Comparison of ENCODE assay signal across 16 mouse cellular contexts in genomic region chr7:27133156-27133555, GRCm38 (mm10). TPM values are rescaled to one million over a fixed set of nuclear protein-coding genes. Genes with fewer than 3 reads are reported as not detected.
DNase-seq lines count a peak whose midpoint lies in the region; ATAC-seq lines count a peak whose summit lies in the region.
"Had no signal": no experiment of that assay in that cellular context is flagged by ENCODE, and none has a peak within 500 bp of the region (broad histone marks: within the 10 kb centered on the region; RNA-seq: fewer than 3 reads in every experiment).

No protein-coding gene starts in this region.

- intact Hi-C loops in gastrocnemius, postnatal 14 days (cut with DNase I; ENCODE audit: low total_unique reads) = loop anchor here (5.0 kb wide), 1 partner anchor 144 kb away; no protein-coding TSS in a partner anchor
- intact Hi-C loops in gastrocnemius, postnatal 36 days (cut with DNase I) = no loop called here

- ATAC-seq in inflammation-experienced regulatory T-cells, adult 6 months = no peak
- ATAC-seq: forebrain, embryonic 13.5 days had no signal

- DNase-seq in gastrocnemius, postnatal 14 days = peak; percentile 18
- no peak for DNase-seq in gastrocnemius, postnatal 36 days
- peak; percentile 32 for DNase-seq in ovary, postnatal 36 days (ENCODE audit: low spot score)
- no peak for DNase-seq in ovary, postnatal 14 days (ENCODE audit: low spot score)
- peak; percentile 71 to 80 for DNase-seq in kidney, postnatal 36 days
- peak; percentile 34 for DNase-seq in testis, postnatal 14 days (ENCODE audit: low spot score)
- DNase-seq in thymus, postnatal 14 days = no peak

RNA-seq across cellular contexts. Expression of gene Cyp2f2, which starts 13.4 kb away (rescaled TPM):
- under 1 TPM in 1 of 2 experiments, not detected in 1; 0.21 TPM for total RNA-seq in gastrocnemius, postnatal 14 days (2021)
- under 1 TPM; 0.67 to 0.89 TPM for total RNA-seq in gastrocnemius, postnatal 36 days (2021)
- polyA plus RNA-seq in inflammation-experienced regulatory T-cells, adult 6 months (2017; shearing (Covaris generic)) = not detected
- total RNA-seq: CH12.LX; granulocyte monocyte progenitor cell, adult 5-6 weeks had no signal
- polyA plus RNA-seq: forebrain, embryonic 13.5 days; hindbrain, embryonic 15.5 days; midbrain, embryonic 11.5 days; neural tube, embryonic 13.5 days had no signal

RNA-seq across cellular contexts. Expression of gene Cyp2t4, which starts 20.4 kb away (rescaled TPM):
- total RNA-seq in gastrocnemius, postnatal 14 days (2021) = not detected
- not detected for total RNA-seq in gastrocnemius, postnatal 36 days (2021)
- polyA plus RNA-seq in inflammation-experienced regulatory T-cells, adult 6 months (2017; shearing (Covaris generic)) = under 1 TPM in 2 of 3 experiments, not detected in 1; 0.24 to 0.59 TPM
- total RNA-seq: CH12.LX; granulocyte monocyte progenitor cell, adult 5-6 weeks; left cerebral cortex, postnatal 10 days had no signal

RNA-seq across cellular contexts. Expression of gene Egln2, which starts 33.4 kb away (rescaled TPM):
- 10 to 100 TPM; 83.0 to 87.9 TPM for total RNA-seq in gastrocnemius, postnatal 14 days (2021)
- 100 to 1,000 TPM in 1 of 2 experiments, 10 to 100 TPM in 1; 99.1 to 112 TPM for total RNA-seq in gastrocnemius, postnatal 36 days (2021)
- polyA plus RNA-seq in inflammation-experienced regulatory T-cells, adult 6 months (2017; shearing (Covaris generic)) = 10 to 100 TPM; 12.0 to 14.1 (median 13.9) TPM

RNA-seq across cellular contexts. Expression of gene Rab4b, which starts 45.5 kb away (rescaled TPM):
- total RNA-seq in gastrocnemius, postnatal 14 days (2021) = 10 to 100 TPM; 19.7 to 20.0 TPM
- total RNA-seq in gastrocnemius, postnatal 36 days (2021) = 1 to 10 TPM; 8.5 to 9.3 TPM
- polyA plus RNA-seq in inflammation-experienced regulatory T-cells, adult 6 months (2017; shearing (Covaris generic)) = 100 to 1,000 TPM; 130 to 162 (median 146) TPM

RNA-seq across cellular contexts. Expression of gene Gm21983, which starts 47.7 kb away (rescaled TPM):
- not detected for total RNA-seq in gastrocnemius, postnatal 14 days (2021)
- total RNA-seq in gastrocnemius, postnatal 36 days (2021) = not detected
- polyA plus RNA-seq in inflammation-experienced regulatory T-cells, adult 6 months (2017; shearing (Covaris generic)) = not detected
- total RNA-seq: granulocyte monocyte progenitor cell, adult 5-6 weeks; left cerebral cortex, postnatal 10 days had no signal
- polyA plus RNA-seq: forebrain, embryonic 13.5 days; midbrain, embryonic 11.5 days; thymus, adult 2 months had no signal

Comparison
In these comparisons a context has a peak if more than half of its experiments do, and no peak if none do; other contexts are left out.
1. DNase-seq: peak in gastrocnemius, postnatal 14 days (single experiment), ovary, postnatal 36 days (single experiment), kidney, postnatal 36 days (2 of 2) and testis, postnatal 14 days (single experiment); none in gastrocnemius, postnatal 36 days (0 of 2), ovary, postnatal 14 days (single experiment) and thymus, postnatal 14 days (single experiment).